Mouse (Mus musculus): ENCODE measurements around the gene Kri1.

GRCm38 (mm10) chr9:21273520-21274228 is 14.1 kb downstream of the Kri1 start:
- TF ChIP-seq POLR2A (IDR thresholded peaks at IDR 0.05; ENCODE audit: low read depth, low read length) (no peak), CTCF (IDR thresholded peaks at IDR 0.05; ENCODE audit: borderline replicate concordance, insufficient read depth, low read length) (no peak)
